Mouse (Mus musculus): ENCODE measurements around the gene Zbtb26.

Zbtb26 gene
- long read RNA-seq, experiment 1, full-length matches to known transcripts = 1 of 1 reads
- long read RNA-seq, experiment 1, partial matches to known transcripts = 0 of 1 reads
- long read RNA-seq, experiment 1, other reads (novel, unspliced or antisense) = 0 of 1 reads
- long read RNA-seq, experiment 2, full-length matches to known transcripts = 5 of 6 reads
- long read RNA-seq, experiment 2, partial matches to known transcripts = 0 of 6 reads
- long read RNA-seq, experiment 2, other reads (novel, unspliced or antisense) = 1 of 6 reads

GRCm38 (mm10) chr2:37442611-37443591, at the start of gene Zbtb26, which contains the start of the genes Zbtb6 and Rabgap1:
TSS of gene Zbtb26 (minus strand) at chr2:37443135.
TSS of gene Zbtb6 (minus strand) at chr2:37443171.
TSS of gene Rabgap1 (plus strand) at chr2:37443279.
- intact Hi-C loops (cut with DNase I) = no loop called here

GRCm38 (mm10) chr2:37488956-37489355, 46.0 kb upstream of the Zbtb26 start:
- intact Hi-C loops (cut with DNase I) = loop anchor here (5.0 kb wide), 1 partner anchor 112 kb away; no protein-coding TSS in a partner anchor

- intact Hi-C loops (cut with DNase I) = loop anchor here (5.0 kb wide), 1 partner anchor 109 kb away; no protein-coding TSS in a partner anchor
Measured at GRCm38 (mm10) chr2:37486408-37486807, 43.5 kb upstream of the Zbtb26 start.

- intact Hi-C loops (cut with DNase I) = loop anchor here (5.0 kb wide), 1 partner anchor 108 kb away; no protein-coding TSS in a partner anchor
Measured at GRCm38 (mm10) chr2:37485370-37485769, 42.4 kb upstream of the Zbtb26 start.

- intact Hi-C loops (cut with DNase I) = loop anchor here (5.0 kb wide), 1 partner anchor 82 kb away; no protein-coding TSS in a partner anchor
Measured at GRCm38 (mm10) chr2:37484165-37484564, 41.2 kb upstream of the Zbtb26 start.

GRCm38 (mm10) chr2:37480039-37480438, 37.1 kb upstream of the Zbtb26 start:
- intact Hi-C loops (cut with DNase I) = loop anchor here (5.0 kb wide), 1 partner anchor 78 kb away; no protein-coding TSS in a partner anchor

- intact Hi-C loops (cut with DNase I) = no loop called here
Measured at GRCm38 (mm10) chr2:37479559-37479958, 36.6 kb upstream of the Zbtb26 start.

- intact Hi-C loops (cut with DNase I) = no loop called here
Measured at GRCm38 (mm10) chr2:37466266-37466665, 23.3 kb upstream of the Zbtb26 start.

GRCm38 (mm10) chr2:37460707-37461106, 17.8 kb upstream of the Zbtb26 start:
- intact Hi-C loops (cut with DNase I) = no loop called here

GRCm38 (mm10) chr2:37452376-37452760, 9.4 kb upstream of the Zbtb26 start:
- intact Hi-C loops (cut with DNase I) = no loop called here

GRCm38 (mm10) chr2:37451667-37452375, 8.9 kb upstream of the Zbtb26 start:
- intact Hi-C loops (cut with DNase I) = no loop called here

- intact Hi-C loops (cut with DNase I) = no loop called here
Measured at GRCm38 (mm10) chr2:37431609-37432008, 11.3 kb downstream of the Zbtb26 start.

GRCm38 (mm10) chr2:37430593-37431464, 12.1 kb downstream of the Zbtb26 start:
- intact Hi-C loops (cut with DNase I) = no loop called here

GRCm38 (mm10) chr2:37423671-37424070, 19.3 kb downstream of the Zbtb26 start:
- intact Hi-C loops (cut with DNase I) = no loop called here

- intact Hi-C loops (cut with DNase I) = no loop called here
Measured at GRCm38 (mm10) chr2:37422306-37423304, 20.3 kb downstream of the Zbtb26 start, which contains the start of gene Rc3h2. TSS of gene Rc3h2 (minus strand) at chr2:37422903.

- intact Hi-C loops (cut with DNase I) = no loop called here
Measured at GRCm38 (mm10) chr2:37421903-37422302, 21.0 kb downstream of the Zbtb26 start.

- intact Hi-C loops (cut with DNase I) = no loop called here
Measured at GRCm38 (mm10) chr2:37395539-37395938, 47.4 kb downstream of the Zbtb26 start.

GRCm38 (mm10) chr2:37382921-37383320, 60.0 kb downstream of the Zbtb26 start:
- intact Hi-C loops (cut with DNase I) = no loop called here

Data from adrenal gland (tissue).